Mouse (Mus musculus) splenic B cell, adult 2 months (primary cell): Measurements from ENCODE around the gene Gns.
A peak's percentile ranks its signal among the peaks of the same experiment; 100 is the strongest.

ENCODE experiments used
- DNase-seq: peaks from one replicate; pipeline ENCODE4 v3.0.0-alpha.2; 2011; ENCODE audit warnings: low read depth, low spot score
- H3K27me3 ChIP-seq: 2 replicates; pipeline ENCODE4 v1.6.1; 2012; ENCODE audit warnings: mild to moderate bottlenecking, low read length, moderate library complexity, mixed read lengths; ENCODE audit not compliant: control insufficient read depth, poor library complexity, insufficient read depth, severe bottlenecking
- H3K36me3 ChIP-seq: 2 replicates; pipeline ENCODE4 v1.6.1; 2012; ENCODE audit warnings: mild to moderate bottlenecking, low read length, moderate library complexity, mixed read lengths; ENCODE audit not compliant: control insufficient read depth, poor library complexity, insufficient read depth, severe bottlenecking

Gene Gns

GRCm38 (mm10) chr10:121425506-121426025, 60.7 kb downstream of the Gns start:
- DNase-seq, result no peak
- H3K36me3 ChIP-seq, result no peaks in the 10 kb centered on the region
- no peaks in the 10 kb centered on the region for H3K27me3 ChIP-seq

GRCm38 (mm10) chr10:121426458-121427070, 61.7 kb downstream of the Gns start:
- H3K27me3 ChIP-seq, result no peaks in the 10 kb centered on the region
- DNase-seq, result peak; percentile 18
- H3K36me3 ChIP-seq, result no peaks in the 10 kb centered on the region

GRCm38 (mm10) chr10:121427136-121427535, 62.2 kb downstream of the Gns start:
- DNase-seq, result peak; percentile 70
- no peaks in the 10 kb centered on the region for H3K36me3 ChIP-seq
- no peaks in the 10 kb centered on the region for H3K27me3 ChIP-seq

- H3K27me3 ChIP-seq, result no peaks in the 10 kb centered on the region
- H3K36me3 ChIP-seq, result no peaks in the 10 kb centered on the region
- DNase-seq, result peak; percentile 45
Observed at GRCm38 (mm10) chr10:121428011-121428711, 63.3 kb downstream of the Gns start.

- no peak for DNase-seq
- Histone ChIP-seq H3K36me3 (no peaks in the 10 kb centered on the region), H3K27me3 (no peaks in the 10 kb centered on the region)
Observed at GRCm38 (mm10) chr10:121429089-121429488, 64.2 kb downstream of the Gns start.

- peaks cover 2% of the 10 kb centered on the region; the same call in 1 of the 2 replicates for H3K36me3 ChIP-seq
- no peaks in the 10 kb centered on the region for H3K27me3 ChIP-seq
- no peak for DNase-seq
Observed at GRCm38 (mm10) chr10:121429581-121429980, 64.7 kb downstream of the Gns start.

GRCm38 (mm10) chr10:121429981-121430682, 65.2 kb downstream of the Gns start:
- Histone ChIP-seq H3K36me3 (peaks cover 2% of the 10 kb centered on the region; the same call in 1 of the 2 replicates), H3K27me3 (no peaks in the 10 kb centered on the region)
- no peak for DNase-seq

- DNase-seq, result no peak
Observed at GRCm38 (mm10) chr10:121430764-121431540, 66.1 kb downstream of the Gns start.

GRCm38 (mm10) chr10:121432041-121432634, 67.2 kb downstream of the Gns start:
- no peaks in the 10 kb centered on the region for H3K27me3 ChIP-seq
- H3K36me3 ChIP-seq, result peaks cover 2% of the 10 kb centered on the region; the same call in 1 of the 2 replicates
- no peak for DNase-seq

More at GRCm38 (mm10) chr10:121430764-121431540, 66.1 kb downstream of the Gns start:
- H3K36me3 ChIP-seq, result peaks cover 2% of the 10 kb centered on the region; the same call in 1 of the 2 replicates
- H3K27me3 ChIP-seq, result no peaks in the 10 kb centered on the region

GRCm38 (mm10) chr10:121432635-121433280, 67.9 kb downstream of the Gns start:
- no peak for DNase-seq
- Histone ChIP-seq H3K36me3 (peaks cover 2% of the 10 kb centered on the region; the same call in 1 of the 2 replicates), H3K27me3 (no peaks in the 10 kb centered on the region)

- DNase-seq, result no peak
- H3K36me3 ChIP-seq, result peaks cover 2% of the 10 kb centered on the region; the same call in 1 of the 2 replicates
- no peaks in the 10 kb centered on the region for H3K27me3 ChIP-seq
Observed at GRCm38 (mm10) chr10:121434441-121435103, 69.7 kb downstream of the Gns start.

- no peaks in the 10 kb centered on the region for H3K27me3 ChIP-seq
- no peak for DNase-seq
- H3K36me3 ChIP-seq, result peaks cover 2% of the 10 kb centered on the region; the same call in 1 of the 2 replicates
Observed at GRCm38 (mm10) chr10:121435546-121436257, 70.8 kb downstream of the Gns start.

GRCm38 (mm10) chr10:121436258-121436645, 71.4 kb downstream of the Gns start:
- Histone ChIP-seq H3K27me3 (no peaks in the 10 kb centered on the region), H3K36me3 (peaks cover 2% of the 10 kb centered on the region; the same call in 1 of the 2 replicates)
- DNase-seq, result no peak
